Mouse (Mus musculus): ENCODE data around the gene Mmp23. TPM values are rescaled to one million over a fixed set of nuclear protein-coding genes. Genes with fewer than 3 reads are reported as not detected.

Gene Mmp23
- polyA plus RNA-seq, 1 experiment from 2014 or later: 2.5 TPM

DNA sequence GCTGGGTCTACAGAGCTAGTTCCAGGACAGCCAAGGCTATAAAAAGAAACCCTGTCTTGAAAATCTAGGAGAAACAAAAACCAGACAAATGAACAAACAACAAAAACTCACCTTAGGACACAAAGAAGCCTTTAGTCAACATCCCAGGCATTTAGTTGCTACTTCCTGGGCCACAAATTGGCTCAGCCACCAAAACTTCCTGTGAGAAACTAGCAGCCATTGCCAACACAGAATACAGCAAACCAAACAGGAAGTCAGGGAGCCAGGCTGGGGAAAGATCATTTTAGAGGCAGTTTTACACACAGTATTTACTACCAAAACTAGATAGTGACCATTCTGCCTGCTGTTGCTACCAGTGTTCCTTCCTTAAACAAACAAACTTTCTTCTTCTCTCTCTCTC, 13.7 kb upstream of the Mmp23 start:
- no peaks in the 10 kb centered on the region for H3K27me3 ChIP-seq (ENCODE audit: control insufficient read depth, insufficient read depth, low read length)
- peaks cover 7% of the 10 kb centered on the region; the same call in 1 of the 2 replicates for H3K4me1 ChIP-seq (ENCODE audit: control insufficient read depth, insufficient read depth, low read length)
- H3K4me3 ChIP-seq (replicated peaks; ENCODE audit: low read depth, low read length): no peak overlapping the region
- H3K9ac ChIP-seq (replicated peaks; ENCODE audit: low read length): no peak overlapping the region
- no peak overlapping the region for H3K27ac ChIP-seq (replicated peaks; ENCODE audit: low read depth, low read length)
- no peaks in the 10 kb centered on the region for H3K9me3 ChIP-seq (ENCODE audit: control insufficient read depth, low read length)
- ATAC-seq (ENCODE audit: low FRiP score, low TSS enrichment) (no peak), DNase-seq (no peak)
- H3K36me3 ChIP-seq (ENCODE audit: control insufficient read depth, insufficient read depth, low read length): peaks cover 12% of the 10 kb centered on the region
- no peak overlapping the region for H3K4me2 ChIP-seq (ENCODE audit: low read length)

GRCm38 (mm10) chr4:155660641-155661040, 7.5 kb upstream of the Mmp23 start:
- no peak overlapping the region for H3K4me2 ChIP-seq (ENCODE audit: low read length)
- peaks cover 47% of the 10 kb centered on the region for H3K36me3 ChIP-seq (ENCODE audit: control insufficient read depth, insufficient read depth, low read length)
- ATAC-seq (ENCODE audit: low FRiP score, low TSS enrichment) (no peak), DNase-seq (no peak)
- 90% methylated on average over 12 of the region's 12 CpGs for WGBS
- no peaks in the 10 kb centered on the region for H3K4me1 ChIP-seq (ENCODE audit: control insufficient read depth, insufficient read depth, low read length)
- H3K9me3 ChIP-seq (ENCODE audit: control insufficient read depth, low read length): no peaks in the 10 kb centered on the region
- H3K4me3 ChIP-seq (replicated peaks; ENCODE audit: low read depth, low read length): no peak overlapping the region
- H3K9ac ChIP-seq (replicated peaks; ENCODE audit: low read length): no peak overlapping the region
- no peak overlapping the region for H3K27ac ChIP-seq (replicated peaks; ENCODE audit: low read depth, low read length)
- H3K27me3 ChIP-seq (ENCODE audit: control insufficient read depth, insufficient read depth, low read length): peaks cover 7% of the 10 kb centered on the region

- Histone ChIP-seq H3K36me3 (ENCODE audit: control insufficient read depth, insufficient read depth, low read length) (peaks cover 48% of the 10 kb centered on the region), H3K27ac (replicated peaks; ENCODE audit: low read depth, low read length) (no peak overlapping the region), H3K27me3 (ENCODE audit: control insufficient read depth, insufficient read depth, low read length) (peaks cover 24% of the 10 kb centered on the region), H3K4me1 (ENCODE audit: control insufficient read depth, insufficient read depth, low read length) (peaks cover 12% of the 10 kb centered on the region), H3K9me3 (ENCODE audit: control insufficient read depth, low read length) (no peaks in the 10 kb centered on the region), H3K4me2 (ENCODE audit: low read length) (no peak overlapping the region), H3K4me3 (replicated peaks; ENCODE audit: low read depth, low read length) (no peak overlapping the region), H3K9ac (replicated peaks; ENCODE audit: low read length) (no peak overlapping the region)
- WGBS: 92% methylated on average over 10 of the region's 10 CpGs
- ATAC-seq (ENCODE audit: low FRiP score, low TSS enrichment): no peak
- no peak for DNase-seq
Measured at GRCm38 (mm10) chr4:155658961-155659360, 5.8 kb upstream of the Mmp23 start.

- peaks cover 50% of the 10 kb centered on the region for H3K36me3 ChIP-seq (ENCODE audit: control insufficient read depth, insufficient read depth, low read length)
- H3K27ac ChIP-seq (replicated peaks; ENCODE audit: low read depth, low read length): no peak overlapping the region
- no peak overlapping the region for H3K4me3 ChIP-seq (replicated peaks; ENCODE audit: low read depth, low read length)
- ATAC-seq (ENCODE audit: low FRiP score, low TSS enrichment): no peak
- no peak overlapping the region for H3K4me2 ChIP-seq (ENCODE audit: low read length)
- H3K9ac ChIP-seq (replicated peaks; ENCODE audit: low read length): no peak overlapping the region
- H3K9me3 ChIP-seq (ENCODE audit: control insufficient read depth, low read length): no peaks in the 10 kb centered on the region
- H3K27me3 ChIP-seq (ENCODE audit: control insufficient read depth, insufficient read depth, low read length): peaks cover 50% of the 10 kb centered on the region
- H3K4me1 ChIP-seq (ENCODE audit: control insufficient read depth, insufficient read depth, low read length): peaks cover 24% of the 10 kb centered on the region
- DNase-seq: no peak
- 93% methylated on average over 13 of the region's 13 CpGs for WGBS
Measured at GRCm38 (mm10) chr4:155656214-155656751, 3.1 kb upstream of the Mmp23 start.

DNA sequence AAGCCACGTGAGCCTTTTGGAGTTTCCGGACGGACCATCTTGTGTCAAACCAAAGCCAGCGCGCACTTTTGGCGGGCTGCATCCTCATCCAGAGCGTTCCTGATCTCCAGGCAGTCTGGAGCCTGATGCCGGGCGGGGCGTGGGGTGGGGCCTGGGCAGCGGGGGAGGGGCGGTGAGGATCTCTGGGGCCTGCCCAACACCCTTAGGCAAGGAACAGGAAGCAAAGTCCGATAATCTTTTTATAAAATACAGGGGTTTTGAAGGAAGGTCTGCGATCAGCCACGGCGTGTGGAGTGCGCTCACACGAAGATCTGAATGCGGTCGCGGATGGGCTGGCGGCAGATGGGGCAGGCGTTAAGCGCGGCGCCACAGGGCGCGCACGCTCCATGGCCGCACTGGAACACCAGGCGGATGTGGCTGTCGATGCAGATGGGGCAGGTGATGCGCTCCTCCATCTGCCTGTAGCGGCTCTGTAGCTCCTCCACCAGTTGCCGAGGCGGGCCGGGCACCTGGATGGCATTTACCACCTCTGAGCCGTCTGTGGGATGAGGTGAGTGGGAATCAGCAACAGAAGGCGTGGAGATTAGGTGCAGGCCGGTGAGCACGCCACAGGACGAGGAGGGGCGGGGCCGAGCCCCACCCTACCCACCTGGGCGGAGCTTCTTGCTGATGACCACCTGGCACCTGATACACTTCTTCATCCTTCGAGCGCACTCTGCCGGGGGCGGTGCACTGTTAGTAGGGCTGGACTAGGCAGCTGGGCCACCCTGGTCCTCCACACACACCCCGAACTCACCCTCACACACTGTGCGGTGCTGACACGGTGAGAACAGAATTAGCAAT, 1.5 kb upstream of the Mmp23 start:
- Histone ChIP-seq H3K27me3 (ENCODE audit: control insufficient read depth, insufficient read depth, low read length) (peaks cover 54% of the 10 kb centered on the region), H3K27ac (replicated peaks; ENCODE audit: low read depth, low read length) (no peak overlapping the region), H3K9me3 (ENCODE audit: control insufficient read depth, low read length) (no peaks in the 10 kb centered on the region), H3K36me3 (ENCODE audit: control insufficient read depth, insufficient read depth, low read length) (peaks cover 61% of the 10 kb centered on the region), H3K4me2 (ENCODE audit: low read length) (peak overlapping the region; percentile 50), H3K4me3 (replicated peaks; ENCODE audit: low read depth, low read length) (peak overlapping the region; percentile 24), H3K9ac (replicated peaks; ENCODE audit: low read length) (peak overlapping the region; percentile 36), H3K4me1 (ENCODE audit: control insufficient read depth, insufficient read depth, low read length) (peaks cover 24% of the 10 kb centered on the region)
- ATAC-seq (ENCODE audit: low FRiP score, low TSS enrichment) (0 out of 2 replicates have a peak, but pooled peaks have one; percentile 5), DNase-seq (peak; percentile 51)
- 3% methylated on average over 52 of the region's 52 CpGs for WGBS

DNA sequence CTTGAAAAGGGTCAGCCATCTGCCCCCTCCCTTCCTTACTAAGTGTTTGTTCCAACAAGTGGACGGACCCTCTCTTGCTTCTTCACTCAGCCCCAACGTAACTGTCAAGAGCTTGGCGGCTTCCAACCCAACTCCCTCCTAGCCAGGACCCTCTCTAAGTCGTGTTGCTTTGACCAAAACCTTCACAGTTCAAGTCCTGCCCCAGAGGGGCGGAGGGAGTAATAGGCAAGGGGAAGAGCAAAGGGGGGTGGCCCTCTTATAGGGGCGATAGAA, 935 bp upstream of the Mmp23 start:
- no peak for ATAC-seq (ENCODE audit: low FRiP score, low TSS enrichment)
- under 1% methylated on average over 6 of the region's 6 CpGs for WGBS

DNA sequence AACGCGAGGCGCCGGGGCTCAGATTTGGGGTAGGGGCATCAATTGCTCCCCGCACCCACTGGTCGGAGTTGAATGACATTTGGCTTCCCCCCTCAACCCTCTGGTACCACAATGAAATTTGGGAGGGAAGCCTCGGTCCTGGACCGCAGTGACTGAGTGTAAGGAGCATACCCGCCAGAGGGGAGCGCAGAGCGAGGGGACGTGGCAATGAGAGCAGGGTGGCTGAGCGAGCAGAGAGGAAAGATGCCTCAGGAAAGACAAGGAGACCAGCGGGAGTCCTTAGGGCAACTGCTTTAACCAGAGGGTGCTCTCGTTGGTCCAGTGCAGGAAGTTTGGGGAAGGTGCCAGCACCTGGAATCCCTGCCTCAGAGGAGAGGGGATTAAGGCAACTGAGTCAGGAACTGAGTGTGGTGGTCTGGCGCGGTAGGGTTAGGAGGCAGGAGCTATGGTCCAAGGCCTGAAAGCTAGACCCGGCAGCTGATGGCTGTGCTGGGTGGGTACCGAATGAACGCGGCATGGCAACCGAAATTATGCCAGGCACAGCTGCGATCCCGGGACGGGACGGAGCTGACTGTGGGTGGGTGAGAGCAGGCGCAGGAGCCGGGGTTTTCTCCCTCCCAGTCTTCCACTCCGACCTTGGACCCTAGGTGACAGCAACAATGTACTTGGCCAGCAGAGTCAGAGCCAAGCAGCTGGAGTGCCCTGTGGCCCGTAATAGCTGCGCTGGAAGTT, 433 bp upstream of the Mmp23 start:
- Histone ChIP-seq H3K9me3 (ENCODE audit: control insufficient read depth, low read length) (no peaks in the 10 kb centered on the region), H3K9ac (replicated peaks; ENCODE audit: low read length) (peak overlapping the region; percentile 49), H3K4me3 (replicated peaks; ENCODE audit: low read depth, low read length) (peak overlapping the region; percentile 30), H3K27ac (replicated peaks; ENCODE audit: low read depth, low read length) (no peak overlapping the region), H3K36me3 (ENCODE audit: control insufficient read depth, insufficient read depth, low read length) (peaks cover 63% of the 10 kb centered on the region), H3K4me1 (ENCODE audit: control insufficient read depth, insufficient read depth, low read length) (peaks cover 24% of the 10 kb centered on the region), H3K27me3 (ENCODE audit: control insufficient read depth, insufficient read depth, low read length) (peaks cover 54% of the 10 kb centered on the region), H3K4me2 (ENCODE audit: low read length) (peak overlapping the region; percentile 67)
- 2% methylated on average over 31 of the region's 31 CpGs for WGBS
- DNase-seq: peak; percentile 58
- peak; percentile 39; the same call in 1 of the 2 replicates for ATAC-seq (ENCODE audit: low FRiP score, low TSS enrichment)

More for the DNA sequence above, 935 bp upstream of the Mmp23 start:
- no peak overlapping the region for H3K27ac ChIP-seq (replicated peaks; ENCODE audit: low read depth, low read length)
- peaks cover 24% of the 10 kb centered on the region for H3K4me1 ChIP-seq (ENCODE audit: control insufficient read depth, insufficient read depth, low read length)
- H3K4me3 ChIP-seq (replicated peaks; ENCODE audit: low read depth, low read length): peak overlapping the region; percentile 24; the same call in 1 of the 2 replicates
- peaks cover 62% of the 10 kb centered on the region for H3K36me3 ChIP-seq (ENCODE audit: control insufficient read depth, insufficient read depth, low read length)
- H3K9me3 ChIP-seq (ENCODE audit: control insufficient read depth, low read length): no peaks in the 10 kb centered on the region
- no peak for DNase-seq
- H3K9ac ChIP-seq (replicated peaks; ENCODE audit: low read length): no peak overlapping the region
- H3K4me2 ChIP-seq (ENCODE audit: low read length): peak overlapping the region; percentile 50; the same call in 1 of the 2 replicates
- peaks cover 54% of the 10 kb centered on the region for H3K27me3 ChIP-seq (ENCODE audit: control insufficient read depth, insufficient read depth, low read length)

- H3K36me3 ChIP-seq (ENCODE audit: control insufficient read depth, insufficient read depth, low read length): peaks cover 66% of the 10 kb centered on the region
- H3K4me1 ChIP-seq (ENCODE audit: control insufficient read depth, insufficient read depth, low read length): peaks cover 24% of the 10 kb centered on the region
- no peaks in the 10 kb centered on the region for H3K9me3 ChIP-seq (ENCODE audit: control insufficient read depth, low read length)
- H3K9ac ChIP-seq (replicated peaks; ENCODE audit: low read length): peak overlapping the region; percentile 49
- peak overlapping the region; percentile 30 for H3K4me3 ChIP-seq (replicated peaks; ENCODE audit: low read depth, low read length)
- WGBS: 16% methylated on average over 36 of the region's 36 CpGs
- no peak for ATAC-seq (ENCODE audit: low FRiP score, low TSS enrichment)
- H3K4me2 ChIP-seq (ENCODE audit: low read length): peak overlapping the region; percentile 67
- peak; percentile 30 for DNase-seq
- peaks cover 54% of the 10 kb centered on the region for H3K27me3 ChIP-seq (ENCODE audit: control insufficient read depth, insufficient read depth, low read length)
- H3K27ac ChIP-seq (replicated peaks; ENCODE audit: low read depth, low read length): no peak overlapping the region
Measured at GRCm38 (mm10) chr4:155652283-155653085, 700 bp downstream of the Mmp23 start.

Measured in midbrain, embryonic 14.5 days (tissue).